Mouse (Mus musculus) liver, embryonic 16.5 days (tissue): ENCODE results near the gene Dennd2a. TPM values are rescaled to one million over a fixed set of nuclear protein-coding genes. Genes with fewer than 3 reads are reported as not detected.
A peak's percentile ranks its signal among the peaks of the same experiment; 100 is the strongest.
"Not testable (repeated sequence)": the region's sequence is repeated elsewhere in the genome, so short reads cannot be mapped to it uniquely, and the experiment has no call there.

ENCODE experiments used
- ATAC-seq: fragments of 200-750 bp; cut with Nextera tagmentation; 2 replicates; pipeline ENCODE4 v1.8.0; 2017; ENCODE audit warnings: low read depth, mild to moderate bottlenecking, moderate number of reproducible peaks, moderate library complexity
- H3K27ac ChIP-seq: fragments of 300-500 bp; sonication (generic); 2 replicates; pipeline ENCODE4 v1.5.1; 2014; ENCODE audit warnings: mild to moderate bottlenecking, low read length
- H3K27me3 ChIP-seq: fragments of 300-500 bp; sonication (generic); 2 replicates; pipeline ENCODE4 v1.6.1; 2014; ENCODE audit warnings: low read depth, low read length, mixed read lengths; ENCODE audit not compliant: control insufficient read depth, insufficient read depth
- H3K36me3 ChIP-seq: fragments of 300-500 bp; sonication (generic); 2 replicates; pipeline ENCODE4 v1.6.1; 2014; ENCODE audit warnings: mild to moderate bottlenecking; ENCODE audit not compliant: control insufficient read depth, insufficient read depth
- H3K4me1 ChIP-seq: fragments of 300-500 bp; sonication (generic); 2 replicates; pipeline ENCODE4 v1.6.1; 2014; ENCODE audit warnings: low read depth, low read length, mixed read lengths; ENCODE audit not compliant: control insufficient read depth
- H3K4me2 ChIP-seq: fragments of 300-500 bp; sonication (generic); 2 replicates; pipeline ENCODE4 v1.6.1; 2014; ENCODE audit warnings: low read depth, low read length, mixed read lengths
- H3K4me3 ChIP-seq: fragments of 300-500 bp; sonication (generic); 2 replicates; pipeline ENCODE4 v1.5.1; 2014; ENCODE audit warnings: low read depth, mild to moderate bottlenecking, low read length
- H3K9ac ChIP-seq: fragments of 300-500 bp; sonication (generic); 2 replicates; pipeline ENCODE4 v1.6.1; 2014; ENCODE audit warnings: low read depth, low read length
- H3K9me3 ChIP-seq: fragments of 300-500 bp; sonication (generic); replicated peaks from 2 replicates; pipeline ENCODE4 v1.6.1; 2016; ENCODE audit warnings: low read length; ENCODE audit not compliant: control insufficient read depth
- WGBS: fragments of 180-500 bp; shearing (Covaris S2); extraction: QIAGEN DNeasy Blood & Tissue Kit; methylation state at CpG from one replicate; pipeline ENCODE4 v1.1.7; 2014; ENCODE audit not compliant: insufficient replicate concordance; 5-methylcytosine and 5-hydroxymethylcytosine counted together
- polyA plus RNA-seq: library from polyadenylated mRNA; unstranded; fragments of >200 nt; fragmentation: Nextera tagmentation; extraction: Ambion mirVana; gene quantifications from 2 replicates; pipeline ENCODE4 v1.2.1, GENCODE M21; 2015

Gene Dennd2a
- polyA plus RNA-seq, 1 experiment from 2014 or later, result 1.1 TPM

- WGBS, result 78% methylated on average over 4 of the region's 4 CpGs
- ATAC-seq, result no peak
These were observed 104.1 kb downstream of the Dennd2a start for GRCm38 (mm10) chr6:39453564-39453963.

GRCm38 (mm10) chr6:39451033-39451432 is 106.6 kb downstream of the Dennd2a start:
- Histone ChIP-seq H3K9me3 (no peaks in the 10 kb centered on the region), H3K36me3 (no peaks in the 10 kb centered on the region), H3K4me3 (no peak overlapping the region), H3K27ac (no peak overlapping the region), H3K4me1 (no peaks in the 10 kb centered on the region), H3K4me2 (no peak overlapping the region), H3K9ac (no peak overlapping the region), H3K27me3 (peaks cover 4% of the 10 kb centered on the region)
- no peak for ATAC-seq
- 54% methylated on average over 3 of the region's 3 CpGs for WGBS

More at GRCm38 (mm10) chr6:39453564-39453963, 104.1 kb downstream of the Dennd2a start:
- no peaks in the 10 kb centered on the region for H3K36me3 ChIP-seq
- no peaks in the 10 kb centered on the region for H3K4me1 ChIP-seq
- no peak overlapping the region for H3K27ac ChIP-seq
- no peak overlapping the region for H3K9ac ChIP-seq
- no peak overlapping the region for H3K4me3 ChIP-seq
- peaks cover 4% of the 10 kb centered on the region for H3K27me3 ChIP-seq
- no peaks in the 10 kb centered on the region for H3K9me3 ChIP-seq
- no peak overlapping the region for H3K4me2 ChIP-seq

DNA sequence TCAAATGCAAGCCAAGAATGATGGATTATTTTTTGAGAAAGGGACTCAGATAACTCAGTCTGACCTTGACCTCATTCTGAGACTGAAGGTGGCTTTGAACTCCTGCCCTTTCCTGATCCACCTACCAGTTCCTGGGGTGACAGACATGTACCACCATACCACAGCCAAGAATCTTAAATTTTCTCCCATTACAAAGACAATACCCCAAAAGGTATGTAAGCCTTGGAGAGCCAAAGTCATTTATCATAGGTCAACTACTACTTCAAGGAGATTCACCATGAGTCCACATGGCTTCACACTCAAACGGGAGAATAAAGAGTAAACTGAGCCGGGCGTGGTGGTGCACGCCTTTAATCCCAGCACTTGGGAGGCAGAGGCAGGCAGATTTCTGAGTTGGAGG is 107.1 kb downstream of the Dennd2a start:
- Histone ChIP-seq H3K9ac (no peak overlapping the region), H3K36me3 (no peaks in the 10 kb centered on the region), H3K27ac (no peak overlapping the region), H3K9me3 (no peaks in the 10 kb centered on the region), H3K4me1 (no peaks in the 10 kb centered on the region), H3K4me3 (no peak overlapping the region), H3K4me2 (no peak overlapping the region), H3K27me3 (peaks cover 8% of the 10 kb centered on the region)
- no peak for ATAC-seq
- 50% methylated on average over 4 of the region's 4 CpGs for whole genome bisulfite sequencing

- no peaks in the 10 kb centered on the region for H3K36me3 ChIP-seq
- H3K9me3 ChIP-seq, result no peaks in the 10 kb centered on the region
- H3K4me1 ChIP-seq, result no peaks in the 10 kb centered on the region
- H3K4me3 ChIP-seq, result no peak overlapping the region
- no peak overlapping the region for H3K27ac ChIP-seq
- H3K9ac ChIP-seq, result no peak overlapping the region
- ATAC-seq, result no peak
- H3K4me2 ChIP-seq, result no peak overlapping the region
- H3K27me3 ChIP-seq, result peaks cover 9% of the 10 kb centered on the region
- WGBS, result 46% methylated on average over 4 of the region's 4 CpGs
These were observed 110.1 kb downstream of the Dennd2a start for GRCm38 (mm10) chr6:39447429-39448185.

GRCm38 (mm10) chr6:39445801-39446572 is 111.7 kb downstream of the Dennd2a start:
- no peak overlapping the region for H3K4me2 ChIP-seq
- 24% methylated on average over 19 of the region's 19 CpGs for WGBS
- ATAC-seq, result no peak
- no peak overlapping the region for H3K4me3 ChIP-seq
- no peak overlapping the region for H3K27ac ChIP-seq
- H3K9ac ChIP-seq, result no peak overlapping the region
- no peaks in the 10 kb centered on the region for H3K4me1 ChIP-seq
- H3K27me3 ChIP-seq, result peaks cover 9% of the 10 kb centered on the region
- no peaks in the 10 kb centered on the region for H3K36me3 ChIP-seq
- no peaks in the 10 kb centered on the region for H3K9me3 ChIP-seq

- no peak overlapping the region for H3K4me3 ChIP-seq
- no peak for ATAC-seq
- H3K9me3 ChIP-seq, result no peaks in the 10 kb centered on the region
- peaks cover 5% of the 10 kb centered on the region; the same call in 1 of the 2 replicates for H3K27me3 ChIP-seq
- H3K9ac ChIP-seq, result no peak overlapping the region
- no peak overlapping the region for H3K4me2 ChIP-seq
- H3K36me3 ChIP-seq, result no peaks in the 10 kb centered on the region
- no peaks in the 10 kb centered on the region for H3K4me1 ChIP-seq
- no peak overlapping the region for H3K27ac ChIP-seq
These were observed 114.8 kb downstream of the Dennd2a start for GRCm38 (mm10) chr6:39442786-39443287.

GRCm38 (mm10) chr6:39440207-39440606 is 117.5 kb downstream of the Dennd2a start:
- Histone ChIP-seq H3K27ac (no peak overlapping the region), H3K9ac (no peak overlapping the region), H3K4me2 (no peak overlapping the region)

GRCm38 (mm10) chr6:39437519-39437918 is 120.1 kb downstream of the Dennd2a start:
- not testable (repeated sequence) for H3K36me3 ChIP-seq, H3K27me3 ChIP-seq, H3K4me3 ChIP-seq, H3K9me3 ChIP-seq, H3K4me2 ChIP-seq, H3K27ac ChIP-seq, ATAC-seq, H3K9ac ChIP-seq
- peaks cover 26% of the 10 kb centered on the region for H3K4me1 ChIP-seq
- 79% methylated on average over 6 of the region's 6 CpGs for WGBS

More at GRCm38 (mm10) chr6:39440207-39440606, 117.5 kb downstream of the Dennd2a start:
- ATAC-seq, result no peak
- H3K4me1 ChIP-seq, result peaks cover 11% of the 10 kb centered on the region
- H3K36me3 ChIP-seq, result no peaks in the 10 kb centered on the region
- H3K27me3 ChIP-seq, result no peaks in the 10 kb centered on the region
- H3K9me3 ChIP-seq, result no peaks in the 10 kb centered on the region
- no peak overlapping the region for H3K4me3 ChIP-seq

DNA sequence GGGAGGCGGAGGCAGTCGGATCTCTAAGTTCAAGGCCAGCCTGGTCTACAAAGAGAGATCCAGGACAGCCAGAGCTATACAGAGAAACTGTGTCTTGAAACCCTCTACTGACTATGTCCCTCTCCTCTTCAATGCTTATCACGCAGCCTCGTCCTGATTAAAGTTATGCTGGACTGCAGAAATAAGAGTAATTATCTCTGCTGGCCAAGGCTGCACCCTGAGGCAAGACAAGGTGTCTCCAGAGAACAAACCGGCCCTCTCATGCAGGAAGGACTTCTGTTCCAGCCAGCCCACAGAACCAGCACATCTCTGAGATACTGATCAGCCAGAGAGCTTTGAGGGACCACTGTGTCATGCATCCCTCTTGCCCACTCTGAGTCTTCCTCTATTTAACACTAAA is 121.8 kb downstream of the Dennd2a start:
- no peaks in the 10 kb centered on the region for H3K27me3 ChIP-seq
- H3K36me3 ChIP-seq, result no peaks in the 10 kb centered on the region
- no peak overlapping the region for H3K4me3 ChIP-seq
- peak overlapping the region; percentile 39 for H3K9ac ChIP-seq
- peak overlapping the region; percentile 72; the same call in 1 of the 2 replicates for H3K27ac ChIP-seq
- 48% methylated on average over 5 of the region's 5 CpGs for WGBS
- H3K9me3 ChIP-seq, result no peaks in the 10 kb centered on the region
- peak; percentile 75 for ATAC-seq
- no peak overlapping the region for H3K4me2 ChIP-seq
- peaks cover 26% of the 10 kb centered on the region for H3K4me1 ChIP-seq
